Mouse (Mus musculus) liver, embryonic 16.5 days (tissue): ENCODE results near the gene Atg10. TPM values are rescaled to one million over a fixed set of nuclear protein-coding genes. Genes with fewer than 3 reads are reported as not detected.

Source experiments
- ATAC-seq: fragments of 200-750 bp; cut with Nextera tagmentation; 2 replicates; pipeline ENCODE4 v1.8.0; 2017; ENCODE audit warnings: low read depth, mild to moderate bottlenecking, moderate number of reproducible peaks, moderate library complexity
- H3K27ac ChIP-seq: fragments of 300-500 bp; sonication (generic); 2 replicates; pipeline ENCODE4 v1.5.1; 2014; ENCODE audit warnings: mild to moderate bottlenecking, low read length
- H3K27me3 ChIP-seq: fragments of 300-500 bp; sonication (generic); 2 replicates; pipeline ENCODE4 v1.6.1; 2014; ENCODE audit warnings: low read depth, low read length, mixed read lengths; ENCODE audit not compliant: control insufficient read depth, insufficient read depth
- H3K36me3 ChIP-seq: fragments of 300-500 bp; sonication (generic); 2 replicates; pipeline ENCODE4 v1.6.1; 2014; ENCODE audit warnings: mild to moderate bottlenecking; ENCODE audit not compliant: control insufficient read depth, insufficient read depth
- H3K4me1 ChIP-seq: fragments of 300-500 bp; sonication (generic); 2 replicates; pipeline ENCODE4 v1.6.1; 2014; ENCODE audit warnings: low read depth, low read length, mixed read lengths; ENCODE audit not compliant: control insufficient read depth
- H3K4me2 ChIP-seq: fragments of 300-500 bp; sonication (generic); 2 replicates; pipeline ENCODE4 v1.6.1; 2014; ENCODE audit warnings: low read depth, low read length, mixed read lengths
- H3K4me3 ChIP-seq: fragments of 300-500 bp; sonication (generic); 2 replicates; pipeline ENCODE4 v1.5.1; 2014; ENCODE audit warnings: low read depth, mild to moderate bottlenecking, low read length
- H3K9ac ChIP-seq: fragments of 300-500 bp; sonication (generic); 2 replicates; pipeline ENCODE4 v1.6.1; 2014; ENCODE audit warnings: low read depth, low read length
- H3K9me3 ChIP-seq: fragments of 300-500 bp; sonication (generic); replicated peaks from 2 replicates; pipeline ENCODE4 v1.6.1; 2016; ENCODE audit warnings: low read length; ENCODE audit not compliant: control insufficient read depth
- WGBS: fragments of 180-500 bp; shearing (Covaris S2); extraction: QIAGEN DNeasy Blood & Tissue Kit; methylation state at CpG from one replicate; pipeline ENCODE4 v1.1.7; 2014; ENCODE audit not compliant: insufficient replicate concordance; 5-methylcytosine and 5-hydroxymethylcytosine counted together
- polyA plus RNA-seq: library from polyadenylated mRNA; unstranded; fragments of >200 nt; fragmentation: Nextera tagmentation; extraction: Ambion mirVana; gene quantifications from 2 replicates; pipeline ENCODE4 v1.2.1, GENCODE M21; 2015

Gene Atg10
- polyA plus RNA-seq, 1 experiment from 2014 or later = 2.7 TPM

- Histone ChIP-seq H3K36me3 (no peaks in the 10 kb centered on the region), H3K9ac (no peak overlapping the region), H3K4me1 (no peaks in the 10 kb centered on the region; the same call in 1 of the 2 replicates), H3K9me3 (no peaks in the 10 kb centered on the region), H3K4me3 (no peak overlapping the region), H3K27ac (no peak overlapping the region), H3K4me2 (no peak overlapping the region), H3K27me3 (no peaks in the 10 kb centered on the region)
- WGBS = 70% methylated on average over 8 of the region's 8 CpGs
- no peak for ATAC-seq
Observed at GRCm38 (mm10) chr13:90965996-90966395, 257.8 kb downstream of the Atg10 start.

- no peak overlapping the region for H3K4me3 ChIP-seq
- no peaks in the 10 kb centered on the region for H3K27me3 ChIP-seq
- WGBS = 72% methylated on average over 4 of the region's 4 CpGs
- H3K4me1 ChIP-seq = no peaks in the 10 kb centered on the region
- no peak for ATAC-seq
- no peak overlapping the region for H3K9ac ChIP-seq
- no peak overlapping the region for H3K27ac ChIP-seq
- no peak overlapping the region for H3K4me2 ChIP-seq
- H3K36me3 ChIP-seq = no peaks in the 10 kb centered on the region
- no peaks in the 10 kb centered on the region for H3K9me3 ChIP-seq
Observed at GRCm38 (mm10) chr13:90964511-90964910, 259.3 kb downstream of the Atg10 start.

GRCm38 (mm10) chr13:90962836-90963760, 260.7 kb downstream of the Atg10 start:
- Histone ChIP-seq H3K4me3 (no peak overlapping the region), H3K36me3 (no peaks in the 10 kb centered on the region), H3K9ac (no peak overlapping the region), H3K4me1 (no peaks in the 10 kb centered on the region), H3K27ac (no peak overlapping the region), H3K4me2 (no peak overlapping the region), H3K9me3 (no peaks in the 10 kb centered on the region), H3K27me3 (no peaks in the 10 kb centered on the region)
- ATAC-seq = no peak
- 62% methylated on average over 10 of the region's 10 CpGs for WGBS

GRCm38 (mm10) chr13:90960591-90960990, 263.2 kb downstream of the Atg10 start:
- no peak overlapping the region for H3K9ac ChIP-seq
- no peaks in the 10 kb centered on the region for H3K4me1 ChIP-seq
- H3K36me3 ChIP-seq = no peaks in the 10 kb centered on the region
- no peak for ATAC-seq
- WGBS = 83% methylated on average over 8 of the region's 8 CpGs
- no peaks in the 10 kb centered on the region for H3K27me3 ChIP-seq
- no peaks in the 10 kb centered on the region for H3K9me3 ChIP-seq
- no peak overlapping the region for H3K27ac ChIP-seq
- no peak overlapping the region for H3K4me2 ChIP-seq
- no peak overlapping the region for H3K4me3 ChIP-seq

- Histone ChIP-seq H3K36me3 (no peaks in the 10 kb centered on the region), H3K4me2 (no peak overlapping the region), H3K27me3 (no peaks in the 10 kb centered on the region), H3K9ac (no peak overlapping the region), H3K4me3 (no peak overlapping the region), H3K4me1 (no peaks in the 10 kb centered on the region), H3K9me3 (no peaks in the 10 kb centered on the region), H3K27ac (no peak overlapping the region)
- WGBS = 54% methylated on average over 2 of the region's 2 CpGs
- no peak for ATAC-seq
Observed at GRCm38 (mm10) chr13:90958894-90959293, 264.9 kb downstream of the Atg10 start.

GRCm38 (mm10) chr13:90939600-90939999, 284.2 kb downstream of the Atg10 start:
- peak overlapping the region; percentile 52 for H3K27ac ChIP-seq
- H3K27me3 ChIP-seq = no peaks in the 10 kb centered on the region
- ATAC-seq = peak; percentile 37
- peaks cover 20% of the 10 kb centered on the region for H3K4me1 ChIP-seq
- no peak overlapping the region for H3K4me3 ChIP-seq
- no peaks in the 10 kb centered on the region for H3K36me3 ChIP-seq
- peak overlapping the region; percentile 21; the same call in 1 of the 2 replicates for H3K9ac ChIP-seq
- H3K4me2 ChIP-seq = peak overlapping the region; percentile 37
- H3K9me3 ChIP-seq = no peaks in the 10 kb centered on the region
- WGBS = 50% methylated on average over 5 of the region's 5 CpGs

- no peak overlapping the region for H3K9ac ChIP-seq
- 15% methylated on average over 6 of the region's 6 CpGs for WGBS
- H3K27me3 ChIP-seq = no peaks in the 10 kb centered on the region
- no peak overlapping the region for H3K4me3 ChIP-seq
- H3K4me2 ChIP-seq = peak overlapping the region; percentile 37
- peaks cover 20% of the 10 kb centered on the region for H3K4me1 ChIP-seq
- H3K27ac ChIP-seq = peak overlapping the region; percentile 2; the same call in 1 of the 2 replicates
- no peaks in the 10 kb centered on the region for H3K9me3 ChIP-seq
- ATAC-seq = peak; percentile 98
- H3K36me3 ChIP-seq = no peaks in the 10 kb centered on the region
Observed at GRCm38 (mm10) chr13:90939192-90939591, 284.6 kb downstream of the Atg10 start.

- Histone ChIP-seq H3K36me3 (no peaks in the 10 kb centered on the region), H3K4me2 (no peak overlapping the region), H3K4me3 (no peak overlapping the region), H3K9ac (no peak overlapping the region), H3K4me1 (peaks cover 20% of the 10 kb centered on the region), H3K27me3 (no peaks in the 10 kb centered on the region), H3K9me3 (no peaks in the 10 kb centered on the region), H3K27ac (no peak overlapping the region)
- ATAC-seq = no peak
- 71% methylated on average over 7 of the region's 7 CpGs for WGBS
Observed at GRCm38 (mm10) chr13:90935852-90936251, 287.9 kb downstream of the Atg10 start.

- Histone ChIP-seq H3K36me3 (no peaks in the 10 kb centered on the region), H3K9me3 (no peaks in the 10 kb centered on the region), H3K27me3 (no peaks in the 10 kb centered on the region), H3K4me1 (no peaks in the 10 kb centered on the region), H3K4me3 (no peak overlapping the region), H3K4me2 (no peak overlapping the region), H3K9ac (no peak overlapping the region), H3K27ac (no peak overlapping the region)
- WGBS = 61% methylated on average over 3 of the region's 3 CpGs
- no peak for ATAC-seq
Observed at GRCm38 (mm10) chr13:90933256-90933655, 290.5 kb downstream of the Atg10 start.
